Mouse (Mus musculus): ENCODE measurements at regions not wholly inside any gene's neighbourhood (a gene's known extent, or its start where the extent isn't known, plus 50 kb on each side); places are given as distances from the start of the nearest gene placed in this dataset.

DNA sequence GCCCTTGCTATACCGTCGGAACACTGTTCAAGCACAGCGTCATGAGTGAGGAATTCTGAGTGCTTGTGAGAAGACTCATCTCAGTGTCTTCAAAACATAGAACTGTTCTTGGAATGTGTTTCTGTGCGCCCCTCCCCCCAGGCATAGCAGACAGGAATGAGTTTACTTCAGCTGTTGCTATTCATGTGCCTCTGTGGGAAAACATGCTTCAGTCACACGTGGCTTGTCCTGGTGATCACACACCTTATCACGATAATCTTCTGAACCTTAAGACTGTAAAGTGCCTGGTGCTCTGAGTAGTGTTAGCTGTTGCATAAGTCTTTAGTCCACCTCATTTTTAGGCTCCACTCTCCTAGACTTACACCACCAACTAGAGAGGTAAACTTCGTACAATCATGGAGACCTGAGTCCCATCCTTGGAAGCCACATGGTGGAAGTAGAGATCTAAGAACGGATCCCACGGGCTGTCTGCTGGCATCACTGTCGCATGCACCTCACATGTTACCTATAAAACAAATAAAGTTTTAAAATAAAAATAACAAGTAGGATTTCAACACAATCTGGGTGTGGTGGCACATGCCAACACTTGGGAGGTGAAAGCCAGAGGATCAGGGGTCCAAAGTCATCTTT lies 1143.8 kb downstream of the 4930447A16Rik start:
- TF ChIP-seq POLR2A (IDR thresholded peaks at IDR 0.05; ENCODE audit: borderline replicate concordance, extremely low read depth, insufficient read depth, insufficient read length, poor library complexity, severe bottlenecking) (no peak), CTCF (IDR thresholded peaks at IDR 0.05; ENCODE audit: borderline replicate concordance, extremely low read depth, insufficient read depth, insufficient read length) (no peak)
- no peak for DNase-seq (ENCODE audit: low read depth)

GRCm38 (mm10) chr15:38570144-38570543 lies 1144.8 kb downstream of the 4930447A16Rik start:
- TF ChIP-seq POLR2A (IDR thresholded peaks at IDR 0.05; ENCODE audit: borderline replicate concordance, extremely low read depth, insufficient read depth, insufficient read length, poor library complexity, severe bottlenecking) (no peak), CTCF (IDR thresholded peaks at IDR 0.05; ENCODE audit: borderline replicate concordance, extremely low read depth, insufficient read depth, insufficient read length) (no peak)
- DNase-seq (ENCODE audit: low read depth): no peak

DNA sequence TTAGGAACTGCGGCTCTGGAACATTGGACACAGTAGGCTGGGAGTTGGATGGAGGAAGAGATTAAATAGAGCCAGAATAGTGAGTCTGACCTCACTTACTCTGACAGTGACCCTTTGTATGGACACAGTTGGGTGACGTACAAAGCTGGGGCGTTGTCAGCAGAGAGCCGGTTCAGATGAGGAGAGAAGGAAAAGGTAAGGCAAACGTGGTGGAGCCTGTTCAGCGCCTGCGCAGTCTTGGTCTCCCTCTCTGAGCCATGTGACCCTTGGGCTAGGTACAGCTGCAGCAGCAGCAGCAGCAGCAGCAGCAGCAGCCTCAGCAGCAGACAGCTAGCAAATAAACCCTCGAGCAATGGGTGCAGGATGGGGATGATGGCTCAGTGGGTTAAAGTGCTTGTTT lies 1145.4 kb downstream of the 4930447A16Rik start:
- TF ChIP-seq POLR2A (IDR thresholded peaks at IDR 0.05; ENCODE audit: borderline replicate concordance, extremely low read depth, insufficient read depth, insufficient read length, poor library complexity, severe bottlenecking): no peak
- TF ChIP-seq CTCF (IDR thresholded peaks at IDR 0.05; ENCODE audit: borderline replicate concordance, extremely low read depth, insufficient read depth, insufficient read length): no peak
- no peak for DNase-seq (ENCODE audit: low read depth)

DNA sequence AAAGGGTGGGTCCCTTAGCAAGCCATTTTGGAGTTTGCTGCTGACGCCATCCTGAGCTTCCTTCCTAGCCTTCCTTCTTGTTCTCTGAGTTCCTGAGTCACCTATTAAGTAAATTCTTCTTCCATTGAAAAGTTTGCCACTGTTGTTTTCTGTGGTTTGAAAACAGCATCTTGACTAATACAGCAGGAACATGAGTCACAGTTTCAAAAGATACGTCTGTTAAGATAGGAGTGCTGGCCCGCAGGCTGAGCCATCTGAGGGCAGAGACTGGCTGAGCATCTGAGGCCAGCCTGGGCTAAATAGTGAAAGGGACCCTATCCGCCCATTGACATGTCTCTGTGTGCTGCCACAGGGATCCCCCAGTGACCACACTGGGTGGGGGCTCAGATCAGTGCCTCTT lies 1147.3 kb downstream of the 4930447A16Rik start:
- no peak for DNase-seq (ENCODE audit: low read depth)
- no peak for TF ChIP-seq CTCF (IDR thresholded peaks at IDR 0.05; ENCODE audit: borderline replicate concordance, extremely low read depth, insufficient read depth, insufficient read length)
- TF ChIP-seq POLR2A (IDR thresholded peaks at IDR 0.05; ENCODE audit: borderline replicate concordance, extremely low read depth, insufficient read depth, insufficient read length, poor library complexity, severe bottlenecking): no peak

DNA sequence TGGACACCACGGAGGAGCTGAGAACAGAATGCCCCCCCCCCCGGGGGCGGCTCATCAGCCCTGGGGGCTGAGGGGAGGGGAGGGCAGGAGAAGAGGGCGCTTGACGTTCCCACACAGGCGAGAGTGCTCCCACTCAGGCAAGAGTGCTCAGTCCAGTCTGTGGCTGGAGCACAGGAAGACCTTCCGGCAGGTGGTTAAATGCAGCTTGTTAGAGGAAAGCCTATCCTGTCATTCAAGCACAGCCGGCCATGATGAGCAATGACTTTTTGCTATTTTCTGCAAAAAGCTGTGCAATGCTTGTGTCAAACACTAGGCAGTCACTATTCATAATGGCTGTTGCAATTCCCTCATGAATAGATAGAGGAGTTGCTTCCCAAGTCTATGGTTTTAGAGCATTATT lies 1149.1 kb downstream of the 4930447A16Rik start:
- DNase-seq (ENCODE audit: low read depth): no peak
- TF ChIP-seq CTCF (IDR thresholded peaks at IDR 0.05; ENCODE audit: borderline replicate concordance, extremely low read depth, insufficient read depth, insufficient read length) (no peak), POLR2A (IDR thresholded peaks at IDR 0.05; ENCODE audit: borderline replicate concordance, extremely low read depth, insufficient read depth, insufficient read length, poor library complexity, severe bottlenecking) (no peak)

DNA sequence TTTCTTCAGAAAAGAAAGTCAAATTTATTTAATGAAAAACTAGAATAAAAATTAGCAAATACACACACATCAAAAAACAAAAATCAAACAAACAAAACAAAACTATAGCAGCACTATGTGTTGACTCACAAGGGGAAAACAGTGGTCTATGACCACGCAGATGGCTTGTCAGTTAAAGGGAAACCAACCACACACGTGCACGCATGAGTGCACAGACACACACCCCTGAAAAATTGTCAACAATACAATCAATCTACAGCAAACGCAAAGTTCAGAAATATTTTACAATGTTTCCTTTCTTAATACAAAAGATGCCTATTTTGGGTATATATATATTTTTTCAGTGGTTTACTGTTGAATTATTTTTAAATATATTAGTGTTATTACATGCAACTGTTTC lies 1149.9 kb downstream of the 4930447A16Rik start:
- TF ChIP-seq POLR2A (IDR thresholded peaks at IDR 0.05; ENCODE audit: borderline replicate concordance, extremely low read depth, insufficient read depth, insufficient read length, poor library complexity, severe bottlenecking) (no peak), CTCF (IDR thresholded peaks at IDR 0.05; ENCODE audit: borderline replicate concordance, extremely low read depth, insufficient read depth, insufficient read length) (no peak)
- DNase-seq (ENCODE audit: low read depth): no peak

- TF ChIP-seq POLR2A (IDR thresholded peaks at IDR 0.05; ENCODE audit: borderline replicate concordance, extremely low read depth, insufficient read depth, insufficient read length, poor library complexity, severe bottlenecking): no peak
- TF ChIP-seq CTCF (IDR thresholded peaks at IDR 0.05; ENCODE audit: borderline replicate concordance, extremely low read depth, insufficient read depth, insufficient read length): no peak
- DNase-seq (ENCODE audit: low read depth): no peak
Measured at GRCm38 (mm10) chr15:38577691-38578090, 1152.3 kb downstream of the 4930447A16Rik start.

DNA sequence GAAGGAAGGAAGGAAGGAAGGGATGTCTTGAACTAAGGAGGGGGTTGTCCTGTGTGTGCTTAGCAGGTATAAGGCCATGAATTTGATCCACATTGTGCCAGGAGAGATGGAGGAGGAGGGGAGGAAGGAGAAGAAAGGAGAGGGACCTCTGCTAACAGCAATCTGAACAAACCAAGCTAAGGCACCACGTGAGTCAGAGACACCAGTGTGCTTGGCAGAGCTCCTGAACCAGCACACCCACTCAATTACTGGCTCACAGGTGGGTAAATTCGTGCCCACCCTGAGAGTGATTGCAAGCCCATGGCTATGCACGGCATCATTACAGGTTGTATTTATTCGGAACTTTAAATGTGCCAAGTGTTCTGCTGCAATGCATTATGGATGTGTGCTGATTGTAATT lies 1154.1 kb downstream of the 4930447A16Rik start:
- TF ChIP-seq POLR2A (IDR thresholded peaks at IDR 0.05; ENCODE audit: borderline replicate concordance, extremely low read depth, insufficient read depth, insufficient read length, poor library complexity, severe bottlenecking): no peak
- TF ChIP-seq CTCF (IDR thresholded peaks at IDR 0.05; ENCODE audit: borderline replicate concordance, extremely low read depth, insufficient read depth, insufficient read length): no peak
- no peak for DNase-seq (ENCODE audit: low read depth)

- TF ChIP-seq CTCF (IDR thresholded peaks at IDR 0.05; ENCODE audit: borderline replicate concordance, extremely low read depth, insufficient read depth, insufficient read length) (no peak), POLR2A (IDR thresholded peaks at IDR 0.05; ENCODE audit: borderline replicate concordance, extremely low read depth, insufficient read depth, insufficient read length, poor library complexity, severe bottlenecking) (no peak)
- DNase-seq (ENCODE audit: low read depth): no peak
Measured at GRCm38 (mm10) chr15:38583500-38583899, 1158.1 kb downstream of the 4930447A16Rik start.

- no peak for TF ChIP-seq POLR2A (IDR thresholded peaks at IDR 0.05; ENCODE audit: borderline replicate concordance, extremely low read depth, insufficient read depth, insufficient read length, poor library complexity, severe bottlenecking)
- no peak for TF ChIP-seq CTCF (IDR thresholded peaks at IDR 0.05; ENCODE audit: borderline replicate concordance, extremely low read depth, insufficient read depth, insufficient read length)
- DNase-seq (ENCODE audit: low read depth): no peak
Measured at GRCm38 (mm10) chr15:38584425-38584824, 1159.1 kb downstream of the 4930447A16Rik start.

GRCm38 (mm10) chr15:38585610-38586009 lies 1160.3 kb downstream of the 4930447A16Rik start:
- TF ChIP-seq POLR2A (IDR thresholded peaks at IDR 0.05; ENCODE audit: borderline replicate concordance, extremely low read depth, insufficient read depth, insufficient read length, poor library complexity, severe bottlenecking) (no peak), CTCF (IDR thresholded peaks at IDR 0.05; ENCODE audit: borderline replicate concordance, extremely low read depth, insufficient read depth, insufficient read length) (no peak)
- peak; percentile 69 for DNase-seq (ENCODE audit: low read depth)

DNA sequence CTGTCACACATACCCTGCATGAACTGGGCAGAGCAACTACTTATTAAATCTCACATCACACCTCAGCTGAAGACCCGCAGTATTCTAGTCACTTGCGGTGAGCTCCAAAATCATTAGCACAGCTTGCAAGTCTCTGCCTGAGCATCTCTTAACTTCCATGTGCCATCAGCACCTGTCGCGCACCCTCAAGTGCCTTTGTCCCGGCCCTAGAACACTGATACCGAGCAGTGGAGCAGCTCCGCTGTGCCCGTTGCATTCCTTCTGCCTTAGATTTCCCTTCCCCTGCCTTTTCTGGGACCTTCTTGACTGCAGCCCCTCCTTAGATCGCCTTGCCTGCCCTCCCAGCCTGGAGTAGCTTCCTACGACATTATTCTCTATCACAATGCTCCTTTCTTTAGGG lies 1161.2 kb downstream of the 4930447A16Rik start:
- DNase-seq (ENCODE audit: low read depth): no peak

More for the DNA sequence above, 1161.2 kb downstream of the 4930447A16Rik start:
- TF ChIP-seq POLR2A (IDR thresholded peaks at IDR 0.05; ENCODE audit: borderline replicate concordance, extremely low read depth, insufficient read depth, insufficient read length, poor library complexity, severe bottlenecking): no peak
- no peak for TF ChIP-seq CTCF (IDR thresholded peaks at IDR 0.05; ENCODE audit: borderline replicate concordance, extremely low read depth, insufficient read depth, insufficient read length)

All from brain, embryonic 14.5 days (tissue).